Mouse (Mus musculus): Measurements from ENCODE around the gene Tm6sf2. TPM values are rescaled to one million over a fixed set of nuclear protein-coding genes. Genes with fewer than 3 reads are reported as not detected.

Gene Tm6sf2
- 0.55 and 0.89 TPM in 2 replicates for polyA plus RNA-seq (2014; fragmentation: Nextera tagmentation; extraction: Ambion mirVana)

DNA sequence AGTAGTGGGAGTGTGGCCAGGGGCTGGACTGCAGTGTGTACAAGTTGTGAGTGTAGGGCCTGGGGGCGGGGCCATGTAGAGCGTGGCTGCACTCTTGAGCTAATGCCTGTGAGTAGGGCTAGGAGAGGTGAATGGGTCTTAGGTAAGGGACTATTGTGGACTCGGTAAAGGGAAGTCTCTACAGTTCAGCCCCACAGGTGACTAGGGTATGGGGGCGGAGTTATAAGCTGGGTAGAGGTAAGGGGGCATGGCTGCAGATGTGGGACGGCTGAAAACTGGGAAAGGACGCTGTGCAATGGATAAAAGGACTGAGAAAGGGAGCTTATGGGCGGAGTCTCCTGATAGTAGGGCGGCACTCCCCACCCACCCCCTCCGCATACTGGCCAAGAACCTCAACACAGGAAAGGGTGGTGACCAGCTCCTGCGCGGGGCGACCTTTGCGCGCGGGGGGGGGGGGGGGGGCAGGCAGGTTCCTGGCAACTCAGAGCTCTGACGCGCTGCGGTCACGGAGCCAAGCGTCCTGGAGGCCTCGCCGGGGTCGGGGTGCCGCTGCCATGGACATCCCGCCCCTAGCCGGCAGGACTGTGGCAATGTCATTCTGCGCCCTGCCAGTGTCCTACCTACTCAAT lies at the start of gene Tm6sf2:
Gene Tm6sf2, plus strand, starts transcription at position 484 of the 629 bp plus-strand sequence.
- Histone ChIP-seq H3K9me3 (ENCODE audit: control insufficient read depth, low read length) (no peaks in the 10 kb centered on the region), H3K27me3 (ENCODE audit: control insufficient read depth, insufficient read depth, low read length) (no peaks in the 10 kb centered on the region), H3K4me1 (ENCODE audit: control insufficient read depth, insufficient read depth, low read length) (peaks cover 7% of the 10 kb centered on the region; the same call in 1 of the 2 replicates), H3K4me3 (ENCODE audit: low read length) (peak within 1 kb of the TSS; percentile 22), H3K4me2 (replicated peaks; ENCODE audit: low read depth, low read length) (peak within 1 kb of the TSS; percentile 45), H3K36me3 (ENCODE audit: control insufficient read depth, insufficient read depth, low read length) (peaks cover 29% of the 10 kb centered on the region), H3K27ac (ENCODE audit: low read depth, low read length) (no peak within 1 kb of the TSS), H3K9ac (ENCODE audit: low read depth, low read length) (peak within 1 kb of the TSS; percentile 40; the same call in 1 of the 2 replicates)
- ATAC-seq (ENCODE audit: low FRiP score, low TSS enrichment) = peak; percentile 63
- WGBS = 8% methylated on average over 24 of the region's 27 CpGs

DNA sequence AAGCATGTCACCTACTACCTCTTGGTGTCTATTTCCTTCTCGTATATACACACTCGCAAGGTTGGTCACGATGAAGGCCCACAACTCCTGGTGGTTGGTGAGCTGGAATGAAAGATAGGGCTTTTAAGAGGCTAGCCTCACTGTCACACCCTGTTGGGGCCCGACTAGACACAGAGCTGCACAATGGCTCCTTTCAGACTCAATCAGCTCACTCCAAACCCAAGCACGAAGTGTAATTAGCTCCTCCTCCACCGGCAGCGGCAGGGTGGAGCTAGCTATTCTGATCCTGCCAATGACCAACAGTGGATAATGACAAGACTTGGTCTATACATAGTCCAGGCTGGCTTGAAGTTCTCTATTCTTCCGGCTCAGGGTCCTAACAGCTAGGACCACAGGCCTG lies 49.1 kb upstream of the Tm6sf2 start:
- no peak overlapping the region for H3K4me3 ChIP-seq (ENCODE audit: low read length)
- no peak overlapping the region for H3K4me2 ChIP-seq (replicated peaks; ENCODE audit: low read depth, low read length)
- H3K9me3 ChIP-seq (ENCODE audit: control insufficient read depth, low read length) = no peaks in the 10 kb centered on the region
- no peaks in the 10 kb centered on the region for H3K27me3 ChIP-seq (ENCODE audit: control insufficient read depth, insufficient read depth, low read length)
- H3K36me3 ChIP-seq (ENCODE audit: control insufficient read depth, insufficient read depth, low read length) = peaks cover 100% of the 10 kb centered on the region
- no peak overlapping the region for H3K27ac ChIP-seq (ENCODE audit: low read depth, low read length)
- H3K4me1 ChIP-seq (ENCODE audit: control insufficient read depth, insufficient read depth, low read length) = no peaks in the 10 kb centered on the region
- H3K9ac ChIP-seq (ENCODE audit: low read depth, low read length) = no peak overlapping the region
- ATAC-seq (ENCODE audit: low FRiP score, low TSS enrichment) = no peak
- WGBS = 93% methylated on average over 8 of the region's 8 CpGs

DNA sequence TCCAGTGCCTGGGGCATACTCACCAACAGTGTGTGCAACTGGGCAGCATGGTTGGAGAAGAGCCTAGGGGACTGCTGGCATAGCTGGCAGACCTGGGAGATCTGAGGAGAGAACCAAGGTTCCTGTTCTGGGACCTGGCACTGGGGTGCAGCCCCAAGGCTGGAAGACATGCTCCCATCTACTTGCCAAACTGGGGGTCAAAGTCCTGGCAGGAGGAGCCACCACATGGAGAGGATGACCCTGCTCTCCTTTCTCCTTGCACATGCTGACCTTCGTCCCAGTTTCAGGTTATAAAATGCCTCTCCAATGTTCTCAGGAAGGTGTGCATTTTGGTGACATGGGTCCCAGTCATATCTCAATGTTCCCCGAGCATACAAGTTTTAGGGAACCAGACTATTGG lies 46.6 kb upstream of the Tm6sf2 start:
- 100% methylated on average over 2 of the region's 2 CpGs for WGBS
- no peak overlapping the region for H3K4me3 ChIP-seq (ENCODE audit: low read length)
- no peak for ATAC-seq (ENCODE audit: low FRiP score, low TSS enrichment)

DNA sequence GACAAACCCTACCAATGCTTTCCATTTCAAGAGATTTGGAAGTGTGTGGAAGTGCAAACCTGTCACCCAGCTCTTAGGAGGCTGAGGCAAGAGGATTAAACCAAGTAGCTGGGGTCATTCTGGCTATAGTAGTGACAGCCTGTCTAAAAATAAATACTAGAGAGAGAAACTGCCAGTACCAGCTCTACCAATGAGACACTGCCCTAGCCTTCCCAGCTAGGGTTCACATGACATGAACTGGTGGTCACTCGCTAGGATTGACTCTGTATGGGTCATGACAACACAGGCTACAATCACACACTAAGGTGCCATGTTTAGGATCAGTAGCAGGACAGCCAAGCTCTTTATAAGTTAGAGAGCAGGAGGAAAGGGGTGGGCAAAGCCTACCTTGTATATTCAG lies 42.5 kb upstream of the Tm6sf2 start:
- Histone ChIP-seq H3K27ac (ENCODE audit: low read depth, low read length) (no peak overlapping the region), H3K9me3 (ENCODE audit: control insufficient read depth, low read length) (no peaks in the 10 kb centered on the region), H3K4me3 (ENCODE audit: low read length) (no peak overlapping the region), H3K36me3 (ENCODE audit: control insufficient read depth, insufficient read depth, low read length) (peaks cover 67% of the 10 kb centered on the region), H3K27me3 (ENCODE audit: control insufficient read depth, insufficient read depth, low read length) (no peaks in the 10 kb centered on the region), H3K4me2 (replicated peaks; ENCODE audit: low read depth, low read length) (no peak overlapping the region), H3K4me1 (ENCODE audit: control insufficient read depth, insufficient read depth, low read length) (no peaks in the 10 kb centered on the region), H3K9ac (ENCODE audit: low read depth, low read length) (no peak overlapping the region)
- no peak for ATAC-seq (ENCODE audit: low FRiP score, low TSS enrichment)
- WGBS = 95% methylated on average over 1 of the region's 1 CpGs

More for the DNA sequence above, 46.6 kb upstream of the Tm6sf2 start:
- Histone ChIP-seq H3K4me1 (ENCODE audit: control insufficient read depth, insufficient read depth, low read length) (no peaks in the 10 kb centered on the region), H3K36me3 (ENCODE audit: control insufficient read depth, insufficient read depth, low read length) (peaks cover 95% of the 10 kb centered on the region), H3K27ac (ENCODE audit: low read depth, low read length) (no peak overlapping the region), H3K4me2 (replicated peaks; ENCODE audit: low read depth, low read length) (no peak overlapping the region), H3K9ac (ENCODE audit: low read depth, low read length) (no peak overlapping the region), H3K27me3 (ENCODE audit: control insufficient read depth, insufficient read depth, low read length) (no peaks in the 10 kb centered on the region), H3K9me3 (ENCODE audit: control insufficient read depth, low read length) (no peaks in the 10 kb centered on the region)

DNA sequence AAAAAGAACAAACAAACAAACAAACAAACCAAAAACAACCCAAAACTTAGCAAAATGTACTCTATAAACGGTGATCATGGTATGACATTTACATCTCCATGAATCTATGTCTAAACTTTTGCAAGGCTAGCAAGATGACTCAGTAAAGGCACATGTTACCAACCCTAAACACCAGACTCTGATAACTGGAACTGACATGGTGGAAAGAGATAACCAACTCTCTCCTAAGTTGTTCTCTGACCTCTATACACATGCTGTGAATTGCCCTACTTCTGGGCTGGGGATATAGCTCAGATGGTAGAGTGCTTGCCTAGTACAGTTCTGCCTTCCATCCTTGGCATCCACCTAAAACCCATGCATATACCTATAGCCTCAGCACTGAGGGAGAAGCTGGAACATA lies 34.7 kb upstream of the Tm6sf2 start:
- no peak overlapping the region for H3K4me3 ChIP-seq (ENCODE audit: low read length)
- H3K4me2 ChIP-seq (replicated peaks; ENCODE audit: low read depth, low read length) = no peak overlapping the region
- H3K36me3 ChIP-seq (ENCODE audit: control insufficient read depth, insufficient read depth, low read length) = no peaks in the 10 kb centered on the region; the same call in 1 of the 2 replicates
- 90% methylated on average over 1 of the region's 1 CpGs for WGBS
- H3K27me3 ChIP-seq (ENCODE audit: control insufficient read depth, insufficient read depth, low read length) = no peaks in the 10 kb centered on the region
- no peak overlapping the region for H3K9ac ChIP-seq (ENCODE audit: low read depth, low read length)
- H3K9me3 ChIP-seq (ENCODE audit: control insufficient read depth, low read length) = no peaks in the 10 kb centered on the region
- H3K4me1 ChIP-seq (ENCODE audit: control insufficient read depth, insufficient read depth, low read length) = peaks cover 19% of the 10 kb centered on the region; the same call in 1 of the 2 replicates
- ATAC-seq (ENCODE audit: low FRiP score, low TSS enrichment) = no peak
- no peak overlapping the region for H3K27ac ChIP-seq (ENCODE audit: low read depth, low read length)

DNA sequence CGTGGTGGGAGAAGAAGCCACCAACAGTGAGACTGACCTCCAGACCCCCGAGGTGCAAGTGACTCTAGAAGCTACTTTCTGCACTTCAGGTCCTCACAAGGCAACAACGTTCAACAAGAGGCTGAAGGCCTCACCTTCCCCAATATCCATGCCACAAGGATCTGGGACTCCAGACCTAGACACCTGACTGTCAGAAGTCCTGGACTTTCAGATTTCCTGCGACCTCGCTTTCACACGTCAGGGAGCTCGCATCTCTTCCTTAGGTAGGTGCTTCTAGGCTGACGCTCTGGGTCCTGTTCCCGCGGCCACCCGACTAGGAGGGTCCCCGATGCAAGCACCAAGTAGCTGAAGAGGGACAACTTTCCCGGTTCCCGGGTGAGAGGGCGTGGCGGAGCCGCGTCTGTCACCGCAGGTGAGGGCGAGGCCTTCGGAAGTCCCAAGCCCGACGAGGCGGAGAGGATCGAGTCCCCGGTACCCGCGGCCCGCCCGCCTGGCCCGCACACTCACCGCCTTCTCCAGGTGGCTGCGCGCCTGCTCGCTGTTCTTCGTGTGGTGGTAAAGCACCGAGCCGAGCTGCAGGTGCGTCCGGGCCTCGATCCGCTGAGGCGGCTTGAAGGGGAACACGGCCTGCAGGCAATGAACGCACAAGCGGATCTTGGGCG lies 30.7 kb upstream of the Tm6sf2 start:
- under 1% methylated on average over 45 of the region's 47 CpGs for WGBS
- ATAC-seq (ENCODE audit: low FRiP score, low TSS enrichment) = peak; percentile 44
- H3K4me3 ChIP-seq (ENCODE audit: low read length) = peak overlapping the region; percentile 100
- H3K27me3 ChIP-seq (ENCODE audit: control insufficient read depth, insufficient read depth, low read length) = no peaks in the 10 kb centered on the region
- no peaks in the 10 kb centered on the region for H3K36me3 ChIP-seq (ENCODE audit: control insufficient read depth, insufficient read depth, low read length)
- no peaks in the 10 kb centered on the region for H3K9me3 ChIP-seq (ENCODE audit: control insufficient read depth, low read length)
- peaks cover 26% of the 10 kb centered on the region; the same call in 1 of the 2 replicates for H3K4me1 ChIP-seq (ENCODE audit: control insufficient read depth, insufficient read depth, low read length)
- peak overlapping the region; percentile 93 for H3K4me2 ChIP-seq (replicated peaks; ENCODE audit: low read depth, low read length)
- peak overlapping the region; percentile 96 for H3K9ac ChIP-seq (ENCODE audit: low read depth, low read length)
- no peak overlapping the region for H3K27ac ChIP-seq (ENCODE audit: low read depth, low read length)

DNA sequence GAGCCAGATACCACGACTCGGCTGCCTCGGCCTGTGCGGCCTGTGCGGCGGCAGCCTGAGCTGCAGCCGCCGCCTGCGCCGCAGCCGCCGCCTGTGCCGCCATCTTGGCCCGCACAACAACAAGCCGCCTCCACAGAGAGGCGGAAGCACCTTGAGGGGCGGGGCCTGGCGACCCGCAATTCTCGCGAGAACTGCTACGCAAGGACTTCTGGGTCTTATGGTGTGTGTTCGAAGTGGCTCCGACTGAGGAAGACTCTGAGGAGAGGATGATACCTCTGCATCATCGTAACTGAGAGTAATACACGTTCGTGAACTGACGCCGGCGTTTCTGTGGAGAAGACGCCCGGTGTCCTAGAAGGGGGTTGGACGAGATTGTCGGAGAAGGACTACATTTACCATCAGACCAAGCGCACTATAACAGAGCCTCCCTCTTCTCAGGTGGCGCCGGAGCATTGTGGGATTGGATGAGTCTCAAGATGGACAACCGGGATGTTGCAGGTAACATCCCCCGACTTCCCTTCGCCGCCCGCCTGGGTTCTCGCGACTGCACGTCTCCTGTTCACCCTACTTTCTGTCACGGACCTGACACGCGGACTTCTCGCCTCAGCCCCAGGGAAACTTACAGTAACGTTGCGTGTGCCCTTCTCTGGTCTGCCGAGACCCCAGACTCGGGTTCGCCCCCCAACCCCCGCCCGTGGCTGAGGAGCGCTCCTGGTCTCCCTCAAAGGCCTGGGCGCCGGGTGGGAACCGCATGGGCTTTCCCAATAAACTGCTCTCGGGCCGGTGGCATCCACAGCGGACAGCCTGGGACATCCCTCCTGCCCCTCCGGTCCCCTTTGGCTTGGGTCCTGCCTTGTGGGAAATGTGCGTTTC lies 29.9 kb upstream of the Tm6sf2 start, which contains the start of the genes Mau2 and Sugp1:
Gene Mau2, minus strand, starts transcription at position 152 of the 873 bp plus-strand sequence.
Gene Sugp1, plus strand, starts transcription at position 231 of the 873 bp plus-strand sequence.
- H3K36me3 ChIP-seq (ENCODE audit: control insufficient read depth, insufficient read depth, low read length) = no peaks in the 10 kb centered on the region
- peak within 1 kb of the TSS; percentile 96 for H3K9ac ChIP-seq (ENCODE audit: low read depth, low read length)
- peak within 1 kb of the TSS; percentile 93 for H3K4me2 ChIP-seq (replicated peaks; ENCODE audit: low read depth, low read length)
- no peaks in the 10 kb centered on the region for H3K27me3 ChIP-seq (ENCODE audit: control insufficient read depth, insufficient read depth, low read length)
- WGBS = 1% methylated on average over 65 of the region's 65 CpGs
- no peak within 1 kb of the TSS; the same call in 1 of the 2 replicates for H3K27ac ChIP-seq (ENCODE audit: low read depth, low read length)
- ATAC-seq (ENCODE audit: low FRiP score, low TSS enrichment) = peak; percentile 96
- no peaks in the 10 kb centered on the region for H3K9me3 ChIP-seq (ENCODE audit: control insufficient read depth, low read length)
- peaks cover 26% of the 10 kb centered on the region; the same call in 1 of the 2 replicates for H3K4me1 ChIP-seq (ENCODE audit: control insufficient read depth, insufficient read depth, low read length)
- H3K4me3 ChIP-seq (ENCODE audit: low read length) = peak within 1 kb of the TSS; percentile 100

DNA sequence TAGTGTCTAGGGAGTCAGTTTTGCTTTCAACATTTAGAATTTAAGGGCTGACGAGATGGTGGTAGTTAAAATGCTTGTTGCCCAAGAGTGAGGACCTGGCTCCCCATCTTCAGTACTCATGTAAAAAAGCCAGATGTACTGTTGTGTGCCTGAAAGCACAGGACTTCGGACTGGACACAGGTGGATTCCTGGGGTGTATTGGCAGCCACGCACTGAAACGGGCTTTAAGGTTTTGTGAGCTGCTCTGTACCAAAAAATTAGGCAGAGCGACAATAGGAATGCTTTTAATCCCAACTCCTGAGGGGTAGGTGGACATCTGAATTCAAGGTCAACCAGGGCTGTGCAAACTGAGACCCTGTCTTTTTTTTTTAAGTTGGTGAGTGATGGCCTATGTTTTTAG lies 28.7 kb upstream of the Tm6sf2 start:
- ATAC-seq (ENCODE audit: low FRiP score, low TSS enrichment) = no peak
- Histone ChIP-seq H3K27ac (ENCODE audit: low read depth, low read length) (no peak overlapping the region), H3K36me3 (ENCODE audit: control insufficient read depth, insufficient read depth, low read length) (peaks cover 8% of the 10 kb centered on the region), H3K4me1 (ENCODE audit: control insufficient read depth, insufficient read depth, low read length) (peaks cover 26% of the 10 kb centered on the region; the same call in 1 of the 2 replicates), H3K27me3 (ENCODE audit: control insufficient read depth, insufficient read depth, low read length) (no peaks in the 10 kb centered on the region), H3K9me3 (ENCODE audit: control insufficient read depth, low read length) (no peaks in the 10 kb centered on the region), H3K4me2 (replicated peaks; ENCODE audit: low read depth, low read length) (peak overlapping the region; percentile 68), H3K4me3 (ENCODE audit: low read length) (no peak overlapping the region), H3K9ac (ENCODE audit: low read depth, low read length) (no peak overlapping the region; the same call in 1 of the 2 replicates)
- 91% methylated on average over 5 of the region's 5 CpGs for WGBS
